17 mouse cellular contexts compared by ENCODE assay signal in the genomic region with DNA sequence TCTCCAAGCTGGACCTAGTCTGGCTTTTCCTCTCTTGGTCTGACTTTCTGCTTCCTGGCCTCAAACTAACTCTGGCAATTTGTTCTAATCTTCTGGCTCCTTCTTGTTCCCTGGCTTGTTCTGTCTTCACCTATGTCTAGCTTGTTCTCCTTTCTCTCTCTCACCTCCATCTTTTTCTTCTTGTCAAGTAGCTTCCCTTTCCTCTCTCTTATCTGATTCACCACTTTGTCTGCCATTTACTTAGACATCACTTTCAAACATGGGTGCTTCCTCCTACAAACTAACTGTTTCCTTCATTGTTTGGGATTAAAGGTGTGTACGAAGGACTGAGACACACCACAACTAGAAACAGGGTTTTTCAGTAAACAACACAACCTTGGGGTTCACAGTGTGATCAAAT. TPM values are rescaled to one million over a fixed set of nuclear protein-coding genes. Genes with fewer than 3 reads are reported as not detected.
"Had no signal": no experiment of that assay in that cellular context is flagged by ENCODE, and none has a peak within 500 bp of the region (broad histone marks: within the 10 kb centered on the region; RNA-seq: fewer than 3 reads in every experiment).

No protein-coding gene starts in this region.

- H3K27ac ChIP-seq: neural tube, embryonic 12.5 days; neural tube, embryonic 13.5 days; neural tube, embryonic 15.5 days; stomach, embryonic 15.5 days; stomach, postnatal 0 days had no signal

- H3K9ac ChIP-seq: neural tube, embryonic 12.5 days; neural tube, embryonic 13.5 days; neural tube, embryonic 15.5 days; stomach, embryonic 15.5 days had no signal

- H3K27me3 ChIP-seq: neural tube, embryonic 12.5 days; neural tube, embryonic 13.5 days; neural tube, embryonic 15.5 days; stomach, embryonic 15.5 days had no signal

- DNase-seq: retina, postnatal 1 day; right cerebral cortex, adult 18-20 months; right cerebral cortex, postnatal 14 days; right cerebral cortex, postnatal 25 days; right cerebral cortex, postnatal 4 days; spleen, adult 18-20 months; thymus, adult 18-20 months; thymus, postnatal 14 days; thymus, postnatal 25 days; thymus, postnatal 36 days; thymus, postnatal 4 days had no signal

- H3K9me3 ChIP-seq: neural tube, embryonic 12.5 days; neural tube, embryonic 13.5 days; neural tube, embryonic 15.5 days; stomach, embryonic 15.5 days had no signal

- H3K4me2 ChIP-seq: neural tube, embryonic 12.5 days; neural tube, embryonic 13.5 days; neural tube, embryonic 15.5 days; stomach, embryonic 15.5 days had no signal

- H3K4me3 ChIP-seq: neural tube, embryonic 12.5 days; neural tube, embryonic 13.5 days; neural tube, embryonic 15.5 days; stomach, embryonic 15.5 days had no signal

RNA-seq across cellular contexts. Expression of gene Mxra7, which starts 7.1 kb away (rescaled TPM):
- total RNA-seq: neutrophil, adult 5-6 weeks had no signal
